Mouse (Mus musculus): ENCODE data around the gene Tmem114. TPM values are rescaled to one million over a fixed set of nuclear protein-coding genes. Genes with fewer than 3 reads are reported as not detected.

Gene Tmem114
- not detected in 2 replicates for polyA plus RNA-seq (2011; ENCODE audit: insufficient read depth, insufficient read length, low read depth, missing spikeins)

DNA sequence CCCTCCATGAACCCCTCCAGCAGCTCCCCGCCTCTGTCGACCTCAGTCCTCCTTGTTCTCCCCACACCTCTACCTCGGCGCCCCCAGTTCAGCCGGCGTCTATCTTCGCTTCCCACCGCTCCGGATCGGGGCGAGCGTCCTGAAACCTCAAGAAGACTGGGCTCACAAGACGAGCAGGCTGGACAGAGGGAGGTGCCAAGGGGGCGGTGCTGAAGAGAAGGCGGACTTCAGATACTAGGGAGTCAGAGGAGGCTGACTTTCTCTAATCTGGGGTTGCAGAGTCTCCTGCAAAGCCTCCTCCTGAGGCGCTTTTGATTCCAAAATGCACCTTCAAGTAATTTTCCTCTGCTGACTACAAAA lies at the start of gene Tmem114:
Gene Tmem114 (minus strand): TSS at position 166 of the 360 bp plus-strand sequence.
- H3K36me3 ChIP-seq (ENCODE audit: control insufficient read depth, insufficient read depth, low read length, poor library complexity, severe bottlenecking): no peaks in the 10 kb centered on the region
- peak within 1 kb of the TSS; percentile 42 for H3K9ac ChIP-seq (ENCODE audit: low read depth, poor library complexity, severe bottlenecking)
- no peaks in the 10 kb centered on the region for H3K9me3 ChIP-seq (replicated peaks; ENCODE audit: control insufficient read depth, insufficient read depth, low read length, poor library complexity, severe bottlenecking)
- peak within 1 kb of the TSS; percentile 59 for H3K4me3 ChIP-seq (ENCODE audit: low read depth, low read length)
- peaks cover 5% of the 10 kb centered on the region for H3K27me3 ChIP-seq (ENCODE audit: control insufficient read depth, insufficient read depth, low read length, poor library complexity, severe bottlenecking)
- no peak within 1 kb of the TSS for H3K27ac ChIP-seq (ENCODE audit: insufficient read depth, low read length)
- TF ChIP-seq EP300 (IDR thresholded peaks at IDR 0.05; ENCODE audit: insufficient read depth, low read depth, low read length): no peak
- TF ChIP-seq CTCF (IDR thresholded peaks at IDR 0.05; ENCODE audit: low read depth, low read length): no peak
- TF ChIP-seq POLR2A (IDR thresholded peaks at IDR 0.05; ENCODE audit: insufficient read depth, low read length): no peak
- peaks cover 2% of the 10 kb centered on the region for H3K4me1 ChIP-seq (ENCODE audit: control insufficient read depth, insufficient read depth, low read length)

- Histone ChIP-seq H3K27me3 (ENCODE audit: control insufficient read depth, insufficient read depth, low read length, poor library complexity, severe bottlenecking) (no peaks in the 10 kb centered on the region), H3K27ac (ENCODE audit: insufficient read depth, low read length) (peak within 1 kb of the TSS; percentile 8; the same call in 1 of the 2 replicates), H3K36me3 (ENCODE audit: control insufficient read depth, insufficient read depth, low read length, poor library complexity, severe bottlenecking) (no peaks in the 10 kb centered on the region), H3K4me1 (ENCODE audit: control insufficient read depth, insufficient read depth, low read length) (no peaks in the 10 kb centered on the region), H3K9ac (ENCODE audit: low read depth, poor library complexity, severe bottlenecking) (peak within 1 kb of the TSS; percentile 81), H3K9me3 (replicated peaks; ENCODE audit: control insufficient read depth, insufficient read depth, low read length, poor library complexity, severe bottlenecking) (no peaks in the 10 kb centered on the region), H3K4me3 (ENCODE audit: low read depth, low read length) (peak within 1 kb of the TSS; percentile 95)
- TF ChIP-seq CTCF (IDR thresholded peaks at IDR 0.05; ENCODE audit: low read depth, low read length) (no peak), POLR2A (IDR thresholded peaks at IDR 0.05; ENCODE audit: insufficient read depth, low read length) (peak; percentile 65)
Measured at GRCm38 (mm10) chr16:8470603-8471481, 45.9 kb upstream of the Tmem114 start, which contains the start of gene Mettl22. Gene Mettl22 (plus strand): TSS chr16:8470788.

GRCm38 (mm10) chr16:8470132-8470531 lies 45.2 kb upstream of the Tmem114 start:
- no peak overlapping the region for H3K27ac ChIP-seq (ENCODE audit: insufficient read depth, low read length)
- H3K36me3 ChIP-seq (ENCODE audit: control insufficient read depth, insufficient read depth, low read length, poor library complexity, severe bottlenecking): no peaks in the 10 kb centered on the region
- no peaks in the 10 kb centered on the region for H3K4me1 ChIP-seq (ENCODE audit: control insufficient read depth, insufficient read depth, low read length)
- H3K9me3 ChIP-seq (replicated peaks; ENCODE audit: control insufficient read depth, insufficient read depth, low read length, poor library complexity, severe bottlenecking): no peaks in the 10 kb centered on the region
- no peak overlapping the region for H3K4me3 ChIP-seq (ENCODE audit: low read depth, low read length)
- H3K27me3 ChIP-seq (ENCODE audit: control insufficient read depth, insufficient read depth, low read length, poor library complexity, severe bottlenecking): no peaks in the 10 kb centered on the region
- no peak for TF ChIP-seq POLR2A (IDR thresholded peaks at IDR 0.05; ENCODE audit: insufficient read depth, low read length)
- TF ChIP-seq CTCF (IDR thresholded peaks at IDR 0.05; ENCODE audit: low read depth, low read length): no peak
- no peak for TF ChIP-seq EP300 (IDR thresholded peaks at IDR 0.05; ENCODE audit: insufficient read depth, low read depth, low read length)
- H3K9ac ChIP-seq (ENCODE audit: low read depth, poor library complexity, severe bottlenecking): no peak overlapping the region

GRCm38 (mm10) chr16:8459098-8459497 lies 34.2 kb upstream of the Tmem114 start:
- H3K36me3 ChIP-seq (ENCODE audit: control insufficient read depth, insufficient read depth, low read length, poor library complexity, severe bottlenecking): no peaks in the 10 kb centered on the region
- H3K9me3 ChIP-seq (replicated peaks; ENCODE audit: control insufficient read depth, insufficient read depth, low read length, poor library complexity, severe bottlenecking): no peaks in the 10 kb centered on the region

GRCm38 (mm10) chr16:8458391-8458790 lies 33.5 kb upstream of the Tmem114 start:
- Histone ChIP-seq H3K9me3 (replicated peaks; ENCODE audit: control insufficient read depth, insufficient read depth, low read length, poor library complexity, severe bottlenecking) (no peaks in the 10 kb centered on the region), H3K4me3 (ENCODE audit: low read depth, low read length) (no peak overlapping the region), H3K36me3 (ENCODE audit: control insufficient read depth, insufficient read depth, low read length, poor library complexity, severe bottlenecking) (no peaks in the 10 kb centered on the region), H3K27ac (ENCODE audit: insufficient read depth, low read length) (no peak overlapping the region), H3K9ac (ENCODE audit: low read depth, poor library complexity, severe bottlenecking) (no peak overlapping the region), H3K27me3 (ENCODE audit: control insufficient read depth, insufficient read depth, low read length, poor library complexity, severe bottlenecking) (no peaks in the 10 kb centered on the region), H3K4me1 (ENCODE audit: control insufficient read depth, insufficient read depth, low read length) (no peaks in the 10 kb centered on the region)
- TF ChIP-seq EP300 (IDR thresholded peaks at IDR 0.05; ENCODE audit: insufficient read depth, low read depth, low read length) (no peak), POLR2A (IDR thresholded peaks at IDR 0.05; ENCODE audit: insufficient read depth, low read length) (no peak), CTCF (IDR thresholded peaks at IDR 0.05; ENCODE audit: low read depth, low read length) (no peak)

More at GRCm38 (mm10) chr16:8459098-8459497, 34.2 kb upstream of the Tmem114 start:
- Histone ChIP-seq H3K4me3 (ENCODE audit: low read depth, low read length) (no peak overlapping the region), H3K9ac (ENCODE audit: low read depth, poor library complexity, severe bottlenecking) (no peak overlapping the region), H3K27ac (ENCODE audit: insufficient read depth, low read length) (no peak overlapping the region), H3K27me3 (ENCODE audit: control insufficient read depth, insufficient read depth, low read length, poor library complexity, severe bottlenecking) (no peaks in the 10 kb centered on the region), H3K4me1 (ENCODE audit: control insufficient read depth, insufficient read depth, low read length) (no peaks in the 10 kb centered on the region)
- TF ChIP-seq EP300 (IDR thresholded peaks at IDR 0.05; ENCODE audit: insufficient read depth, low read depth, low read length): no peak
- TF ChIP-seq CTCF (IDR thresholded peaks at IDR 0.05; ENCODE audit: low read depth, low read length): peak; percentile 91

- Histone ChIP-seq H3K9me3 (replicated peaks; ENCODE audit: control insufficient read depth, insufficient read depth, low read length, poor library complexity, severe bottlenecking) (no peaks in the 10 kb centered on the region), H3K4me3 (ENCODE audit: low read depth, low read length) (no peak overlapping the region), H3K27me3 (ENCODE audit: control insufficient read depth, insufficient read depth, low read length, poor library complexity, severe bottlenecking) (no peaks in the 10 kb centered on the region), H3K36me3 (ENCODE audit: control insufficient read depth, insufficient read depth, low read length, poor library complexity, severe bottlenecking) (no peaks in the 10 kb centered on the region), H3K9ac (ENCODE audit: low read depth, poor library complexity, severe bottlenecking) (no peak overlapping the region), H3K27ac (ENCODE audit: insufficient read depth, low read length) (no peak overlapping the region), H3K4me1 (ENCODE audit: control insufficient read depth, insufficient read depth, low read length) (no peaks in the 10 kb centered on the region)
- TF ChIP-seq EP300 (IDR thresholded peaks at IDR 0.05; ENCODE audit: insufficient read depth, low read depth, low read length): no peak
- TF ChIP-seq CTCF (IDR thresholded peaks at IDR 0.05; ENCODE audit: low read depth, low read length): no peak
- no peak for TF ChIP-seq POLR2A (IDR thresholded peaks at IDR 0.05; ENCODE audit: insufficient read depth, low read length)
Measured at GRCm38 (mm10) chr16:8455221-8455620, 30.3 kb upstream of the Tmem114 start.

Measured in ES-Bruce4 (cell line).